Mouse (Mus musculus): Measurements from ENCODE around the gene Runx1.
A peak's percentile ranks its signal among the peaks of the same experiment; 100 is the strongest.

Gene Runx1

GRCm38 (mm10) chr16:92577381-92577780, 248.6 kb downstream of the Runx1 start:
- DNase-seq (ENCODE audit: low read depth in 2 of 2, low spot score in 2 of 2): no peak

- DNase-seq (ENCODE audit: low read depth in 2 of 2, low spot score in 2 of 2): peak in 1 of 2 experiments; percentile 8
These were observed 250.2 kb downstream of the Runx1 start for GRCm38 (mm10) chr16:92575792-92576191.

GRCm38 (mm10) chr16:92573193-92573592, 252.8 kb downstream of the Runx1 start:
- DNase-seq (ENCODE audit: low read depth in 2 of 2, low spot score in 2 of 2): no peak

GRCm38 (mm10) chr16:92571246-92571645, 254.7 kb downstream of the Runx1 start:
- no peak for DNase-seq (ENCODE audit: low read depth in 2 of 2, low spot score in 2 of 2)

- DNase-seq (ENCODE audit: low read depth in 2 of 2, low spot score in 2 of 2): no peak
These were observed 259.8 kb downstream of the Runx1 start for GRCm38 (mm10) chr16:92566146-92566545.

- peak; percentile 69 to 82 for DNase-seq (ENCODE audit: low read depth in 2 of 2, low spot score in 2 of 2)
These were observed 260.2 kb downstream of the Runx1 start for GRCm38 (mm10) chr16:92565708-92566107.

GRCm38 (mm10) chr16:92565291-92565690, 260.7 kb downstream of the Runx1 start:
- DNase-seq (ENCODE audit: low read depth in 2 of 2, low spot score in 2 of 2): no peak

GRCm38 (mm10) chr16:92555051-92555450, 270.9 kb downstream of the Runx1 start:
- DNase-seq (ENCODE audit: low read depth in 2 of 2, low spot score in 2 of 2): no peak

GRCm38 (mm10) chr16:92552858-92553257, 273.1 kb downstream of the Runx1 start:
- DNase-seq (ENCODE audit: low read depth in 2 of 2, low spot score in 2 of 2): no peak

GRCm38 (mm10) chr16:92552106-92552382, 273.9 kb downstream of the Runx1 start:
- no peak for DNase-seq (ENCODE audit: low read depth in 2 of 2, low spot score in 2 of 2)
